Mouse (Mus musculus): ENCODE measurements around the gene Ccdc180.
A peak's percentile ranks its signal among the peaks of the same experiment; 100 is the strongest.

Gene Ccdc180

DNA sequence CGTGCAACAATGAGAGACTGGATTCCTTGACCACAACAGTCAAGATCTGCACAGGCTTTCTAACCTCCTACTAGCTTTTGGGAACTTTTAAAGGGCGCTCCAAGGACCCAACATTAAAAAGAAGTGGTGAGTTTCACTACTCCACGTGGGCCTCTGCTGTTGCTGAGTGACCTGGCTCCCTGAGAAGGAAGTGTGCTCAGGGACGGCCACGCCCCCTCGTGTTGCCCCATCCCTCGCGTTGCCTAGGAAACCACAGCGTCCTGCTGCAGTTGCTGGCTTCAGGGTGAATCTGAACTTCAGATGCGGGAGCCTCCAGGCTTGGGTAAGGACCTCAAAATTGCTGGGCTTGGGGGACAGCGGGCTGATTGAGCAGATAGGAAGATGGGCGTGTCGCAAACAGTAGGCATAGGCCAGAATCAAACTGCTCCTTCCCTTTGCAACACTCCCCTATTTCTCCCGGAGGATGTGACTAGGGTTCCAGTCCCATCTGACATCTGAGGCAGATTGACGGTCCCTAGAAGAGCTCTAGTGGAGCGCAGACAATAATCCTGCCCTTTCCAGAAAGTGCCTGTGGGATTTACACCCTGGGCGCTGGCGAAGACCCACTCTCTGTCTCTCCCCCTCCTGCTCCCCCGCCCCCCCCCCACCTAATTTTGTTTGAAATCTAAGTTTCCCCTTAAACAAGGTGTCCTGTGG, at the start of gene Ccdc180:
Gene Ccdc180 (plus strand): TSS at position 238 of the 696 bp plus-strand sequence.
- DNase-seq (ENCODE audit: low spot score in 2 of 2) = peak; percentile 66 to 76

DNA sequence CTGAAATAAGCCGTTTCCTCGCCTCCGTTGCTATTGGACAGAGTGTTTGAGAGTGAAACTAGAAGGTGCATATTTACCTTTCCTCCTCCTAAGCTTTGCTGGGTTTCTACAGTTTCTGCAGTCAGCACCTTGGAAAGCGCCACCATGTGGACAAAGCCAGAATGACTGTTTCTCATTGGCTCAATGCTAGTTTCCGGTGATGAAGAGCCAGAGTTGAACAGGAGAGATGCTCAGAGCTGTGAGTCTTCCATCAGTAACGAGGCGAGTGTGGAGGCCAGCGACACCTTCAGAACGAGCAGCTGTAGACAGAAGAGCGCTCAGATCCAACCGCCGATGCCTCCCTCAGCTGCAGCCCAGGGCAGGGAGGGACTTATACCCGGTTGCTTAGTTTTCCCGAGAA, 45.7 kb upstream of the Ccdc180 start:
- peak in 1 of 2 experiments; percentile 52 for DNase-seq (ENCODE audit: low spot score in 2 of 2)

DNA sequence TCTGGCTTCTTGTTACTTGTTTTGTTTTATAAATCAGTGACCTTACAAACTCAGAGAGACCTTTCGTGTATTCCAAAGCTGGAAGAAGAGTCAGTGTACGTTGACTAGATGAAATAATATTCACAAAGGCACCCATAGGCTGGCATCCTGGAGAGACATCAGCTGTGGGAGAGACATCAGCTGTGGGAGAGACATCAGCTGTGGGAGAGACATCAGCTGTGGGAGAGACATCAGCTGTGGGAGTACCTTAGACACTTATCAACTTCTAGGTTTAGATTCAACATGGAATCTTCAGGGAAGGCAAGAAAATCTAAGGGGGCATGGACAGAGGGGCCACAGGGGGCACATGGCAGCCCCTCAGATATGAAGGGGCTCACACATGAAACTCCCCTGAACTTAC, 43.8 kb upstream of the Ccdc180 start:
- DNase-seq (ENCODE audit: low spot score in 2 of 2) = no peak

DNA sequence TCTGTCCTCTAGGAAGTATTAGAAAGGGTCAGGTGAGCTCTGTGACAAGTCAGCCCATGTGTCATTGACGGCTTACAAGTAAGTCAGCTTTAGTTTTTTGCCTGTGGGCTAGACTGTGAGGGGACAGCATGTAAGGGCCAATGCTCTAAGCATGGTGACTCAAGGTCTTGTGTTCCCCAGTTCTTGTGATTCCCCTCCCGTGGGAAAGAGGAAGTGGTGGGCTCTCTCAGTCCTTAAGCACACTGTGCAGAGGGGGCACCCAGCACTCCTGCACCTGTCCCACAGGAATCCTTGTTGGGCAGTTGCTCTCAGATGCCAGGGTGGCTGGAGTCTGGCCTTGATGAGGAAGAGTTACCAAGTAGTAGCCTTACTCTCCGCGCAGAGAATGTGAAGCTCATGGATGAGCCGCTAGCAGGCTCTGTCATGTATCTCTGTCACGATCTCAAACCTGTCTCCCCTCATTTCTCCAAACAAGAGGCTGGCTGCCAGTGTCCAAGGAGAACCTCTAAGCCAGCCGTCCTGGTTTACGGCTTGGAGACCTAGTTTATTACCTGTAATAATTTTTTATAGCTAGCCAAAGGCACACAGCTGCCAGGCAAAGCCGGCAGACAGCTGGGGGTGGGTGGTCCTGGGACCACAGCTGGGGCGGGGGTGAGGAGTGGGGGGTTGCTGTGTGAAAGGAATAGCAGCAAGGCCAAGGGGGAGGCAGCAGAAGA, 41.8 kb upstream of the Ccdc180 start, which contains the start of gene Stra6l:
Gene Stra6l (plus strand): TSS at position 556 of the 716 bp plus-strand sequence.
- no peak for DNase-seq (ENCODE audit: low spot score in 2 of 2)

DNA sequence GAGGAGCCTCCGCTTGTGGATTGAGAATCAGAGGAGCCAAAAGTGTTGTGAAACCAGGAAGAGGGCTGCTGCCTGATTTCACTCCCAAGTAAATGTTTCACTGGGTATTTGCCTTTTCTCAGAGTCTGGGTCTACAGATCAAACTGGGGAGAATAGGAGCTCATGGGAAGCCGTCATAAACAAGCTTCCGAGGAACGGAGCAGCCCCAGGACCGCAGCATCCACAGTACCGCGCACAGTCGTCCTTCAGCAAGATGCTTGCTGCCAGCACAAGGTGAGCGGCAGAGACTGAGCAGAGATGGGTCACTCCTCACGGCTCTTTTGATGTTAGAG, 41.3 kb upstream of the Ccdc180 start:
- no peak for DNase-seq (ENCODE audit: low spot score in 2 of 2)

DNA sequence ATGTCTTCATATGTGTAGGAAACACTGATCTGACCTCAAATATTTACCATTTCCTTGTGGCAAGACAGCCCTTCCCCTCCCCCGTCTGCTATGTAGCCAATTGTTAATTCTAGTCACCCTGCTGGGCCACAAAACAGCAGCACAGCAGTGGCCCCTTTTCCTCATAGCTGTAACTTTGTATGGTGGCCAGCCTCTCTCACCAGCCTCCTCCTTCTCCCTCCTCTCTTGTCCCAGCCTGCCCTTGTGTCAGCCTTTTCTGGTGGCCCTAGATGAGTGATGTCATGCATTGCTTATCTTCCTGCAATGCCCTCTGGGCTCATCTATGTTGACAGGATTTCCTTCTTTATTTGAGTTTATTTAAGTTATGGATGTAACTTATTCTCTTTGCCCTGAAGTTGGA, 40.7 kb upstream of the Ccdc180 start:
- no peak for DNase-seq (ENCODE audit: low spot score in 2 of 2)

DNA sequence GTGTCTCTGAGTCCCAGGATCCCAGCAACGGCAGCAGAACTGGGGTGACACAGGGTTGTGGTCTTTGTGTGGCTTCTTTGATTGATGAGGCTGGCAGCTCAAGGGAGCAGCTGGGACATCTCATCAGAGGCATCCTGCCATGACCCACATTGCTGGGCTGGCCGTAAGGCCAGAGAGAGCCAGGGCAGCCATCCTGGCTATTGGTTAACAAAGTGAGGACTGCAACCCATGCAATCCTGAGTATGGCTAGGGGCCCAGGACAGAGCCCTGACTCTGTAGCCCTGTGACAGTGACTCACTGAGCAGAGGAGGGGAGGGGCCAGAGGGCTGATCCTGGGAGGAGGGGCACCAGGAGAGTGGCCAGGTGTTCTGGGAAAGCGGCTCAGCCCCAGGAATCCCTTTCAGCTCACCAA, 38.5 kb upstream of the Ccdc180 start:
- DNase-seq (ENCODE audit: low spot score in 2 of 2) = no peak

DNA sequence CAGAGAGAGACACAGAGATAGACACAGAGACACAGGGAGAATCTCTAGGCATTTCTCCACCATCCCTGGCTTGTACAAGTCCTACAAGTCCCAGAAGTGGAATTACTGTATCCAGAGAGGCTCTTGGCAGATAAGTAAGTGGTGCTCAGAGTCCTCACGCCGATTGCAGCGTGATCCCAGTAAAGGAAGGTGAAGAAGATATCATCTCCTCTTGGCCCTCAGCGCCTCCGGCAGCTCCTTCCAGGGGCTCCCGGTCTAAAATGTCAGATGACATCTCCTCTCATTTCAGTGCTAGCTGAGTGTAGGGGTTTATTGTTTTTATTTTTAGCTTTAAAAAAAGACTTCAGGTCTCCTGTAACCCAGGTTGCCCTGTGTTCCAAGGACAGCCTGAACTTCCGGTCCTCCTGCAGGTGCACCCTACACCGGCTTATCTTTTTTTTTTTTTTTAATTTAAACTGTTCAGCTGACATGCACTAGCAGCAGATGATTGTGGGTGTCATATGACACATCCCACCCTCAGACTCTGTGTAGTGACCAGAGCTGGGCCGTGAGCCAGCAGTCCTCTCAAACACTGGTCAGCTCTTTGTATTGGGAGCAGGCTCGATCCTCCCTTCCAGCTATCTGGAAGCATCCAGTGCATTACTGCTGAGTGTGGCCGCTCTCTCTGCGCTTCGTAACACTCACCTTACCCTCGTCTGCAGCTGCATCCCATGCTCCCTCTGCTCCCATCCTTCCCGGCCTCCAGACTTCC, 36.4 kb upstream of the Ccdc180 start:
- DNase-seq (ENCODE audit: low spot score in 2 of 2) = no peak

DNA sequence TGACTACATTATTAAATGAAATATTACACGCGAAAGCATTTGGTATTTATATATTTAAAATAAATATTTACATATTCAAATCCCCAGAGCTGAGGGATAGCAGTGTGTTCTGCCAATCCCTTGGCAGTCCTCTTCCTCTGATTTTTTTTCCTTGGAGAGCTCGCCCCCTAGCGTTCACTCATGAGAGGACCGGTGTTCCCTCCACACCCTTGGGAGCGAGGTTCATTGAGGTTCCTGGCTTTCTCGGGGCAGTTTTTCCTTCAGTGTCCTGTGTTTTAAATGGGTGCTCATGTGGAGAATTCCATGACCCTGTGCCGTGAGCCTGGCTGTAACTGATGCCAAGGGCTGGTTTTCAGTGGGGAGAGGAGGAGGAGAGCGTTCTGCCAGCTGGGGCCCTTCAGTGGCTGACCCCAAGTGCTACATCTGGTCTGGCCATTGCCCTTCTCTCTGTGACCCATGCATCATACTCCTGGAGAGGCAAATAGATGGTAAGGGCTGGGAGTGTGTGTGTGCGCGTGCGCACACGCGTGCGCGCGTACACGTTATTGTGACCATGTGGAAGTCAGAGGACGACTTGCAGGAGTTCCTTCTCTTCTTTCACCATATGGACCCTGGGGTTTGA, 34.2 kb upstream of the Ccdc180 start:
- DNase-seq (ENCODE audit: low spot score in 2 of 2) = peak; percentile 75 to 87

DNA sequence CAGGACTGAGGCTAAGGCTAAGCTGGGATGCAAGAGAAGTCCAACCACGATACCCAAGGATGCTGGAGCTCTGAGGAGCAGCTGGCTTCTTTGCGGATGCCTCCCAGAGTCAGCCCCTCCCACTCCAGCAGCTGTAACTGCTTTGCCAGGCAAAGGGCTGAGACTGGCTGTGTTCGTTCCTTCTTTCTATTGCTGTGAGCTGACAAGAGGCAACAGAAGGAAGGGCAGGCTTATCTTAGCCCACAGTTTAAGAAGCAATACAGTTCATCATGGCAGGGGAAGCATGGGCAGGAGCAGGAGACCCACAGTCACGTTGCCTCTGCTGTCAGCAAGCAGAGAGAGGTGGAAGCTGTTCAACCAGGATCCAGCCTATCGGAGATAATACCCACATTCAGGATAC, 28.9 kb upstream of the Ccdc180 start:
- DNase-seq (ENCODE audit: low spot score in 2 of 2) = no peak

DNA sequence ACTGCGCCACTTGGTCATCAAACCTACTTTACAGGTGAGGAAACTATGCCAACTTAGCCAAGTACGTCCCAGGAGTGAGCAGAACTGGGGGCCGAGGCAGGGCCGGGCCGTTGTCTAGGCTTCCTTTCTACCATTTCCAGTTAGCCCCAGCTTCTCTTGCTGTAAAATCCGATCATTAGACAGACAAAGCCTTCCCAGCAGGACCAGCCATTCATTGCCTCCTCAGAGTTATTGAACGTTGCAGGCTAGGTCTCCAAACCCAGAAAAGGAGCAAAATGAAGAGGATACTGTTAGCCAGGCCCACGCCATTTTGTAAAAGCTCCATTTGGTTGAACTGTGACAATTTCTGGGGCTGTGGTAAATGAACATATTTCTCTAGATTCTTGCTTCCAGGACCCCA, 22.7 kb upstream of the Ccdc180 start:
- no peak for DNase-seq (ENCODE audit: low spot score in 2 of 2)

DNA sequence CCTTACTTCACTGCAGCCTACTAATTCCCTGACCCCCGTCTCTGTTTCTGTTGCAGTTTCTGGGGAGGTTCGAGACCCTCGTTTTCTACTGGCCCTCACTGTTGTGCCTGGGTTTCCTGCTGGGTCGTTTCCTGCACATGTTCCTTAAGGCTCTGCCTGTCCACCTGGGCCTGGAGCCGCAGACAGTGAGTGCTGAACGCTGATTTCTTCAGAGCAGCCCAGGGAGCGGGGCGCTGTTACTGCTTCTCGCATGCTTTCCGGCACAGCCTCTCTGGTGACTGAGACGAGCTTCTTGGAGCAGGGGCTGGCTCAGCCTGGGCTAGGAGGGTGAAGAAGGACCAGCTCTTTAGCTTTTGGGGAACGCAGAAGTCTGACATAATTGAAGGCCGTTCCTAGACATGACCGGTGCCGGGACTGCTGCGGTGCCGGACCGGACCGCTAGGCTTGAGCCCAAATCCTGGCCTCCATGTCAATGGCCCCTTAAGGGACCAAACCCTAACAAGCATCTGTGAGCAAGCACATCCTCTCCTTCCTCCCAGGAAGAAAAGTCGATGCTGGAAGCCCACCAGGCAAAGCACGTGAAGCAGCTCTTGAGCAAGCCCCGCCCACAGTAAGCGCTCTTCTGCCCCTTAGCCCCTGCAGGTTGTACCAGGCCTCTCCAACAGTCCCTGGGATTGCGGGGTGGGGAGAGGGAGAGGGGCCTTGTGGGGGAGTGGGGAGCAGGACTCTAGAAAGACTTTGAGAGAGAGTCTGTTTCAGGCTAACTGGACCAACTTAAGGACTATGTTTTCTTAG, 20.9 kb upstream of the Ccdc180 start:
- DNase-seq (ENCODE audit: low spot score in 2 of 2) = no peak

DNA sequence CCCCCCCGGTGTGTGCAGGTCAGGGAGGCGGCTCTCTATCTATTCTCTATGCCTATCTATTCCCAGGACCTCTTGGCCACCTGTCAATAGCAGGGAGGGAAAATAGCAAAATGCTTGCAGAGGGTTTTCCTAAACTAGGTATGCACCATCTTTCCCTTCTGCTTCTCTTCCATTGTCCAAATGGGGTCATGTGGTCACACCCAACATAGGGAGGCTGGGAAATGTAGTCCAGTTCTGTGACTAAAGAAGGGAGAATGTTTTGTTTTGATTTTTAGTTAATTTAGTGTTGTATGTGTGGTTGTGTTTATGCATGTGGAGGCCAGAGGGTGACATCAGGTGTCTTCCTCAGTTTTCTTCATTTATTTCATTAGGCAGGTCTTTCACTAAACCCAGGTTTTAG, 18.0 kb upstream of the Ccdc180 start:
- DNase-seq (ENCODE audit: low spot score in 2 of 2) = no peak

DNA sequence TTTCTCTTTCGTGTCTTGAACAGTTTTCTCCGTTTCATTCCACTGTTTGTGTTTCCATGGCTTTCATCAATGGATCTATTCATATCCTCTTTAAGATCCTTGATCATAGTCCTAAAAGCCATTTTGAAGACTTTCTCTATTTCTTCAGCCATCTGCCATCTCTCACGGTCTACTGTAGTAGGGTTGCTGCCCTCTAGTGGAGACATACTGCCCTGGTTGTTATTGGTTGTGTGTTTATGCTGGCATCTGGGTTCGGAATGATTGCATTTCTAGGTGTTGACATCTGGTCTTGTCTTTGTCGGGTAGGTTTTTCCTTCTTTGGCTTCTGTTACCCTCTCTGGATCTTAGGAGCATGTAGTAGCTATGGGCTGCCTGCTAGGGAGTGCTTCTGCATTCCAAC, 11.2 kb upstream of the Ccdc180 start:
- peak; percentile 34 for DNase-seq (ENCODE audit: low spot score in 2 of 2)

DNA sequence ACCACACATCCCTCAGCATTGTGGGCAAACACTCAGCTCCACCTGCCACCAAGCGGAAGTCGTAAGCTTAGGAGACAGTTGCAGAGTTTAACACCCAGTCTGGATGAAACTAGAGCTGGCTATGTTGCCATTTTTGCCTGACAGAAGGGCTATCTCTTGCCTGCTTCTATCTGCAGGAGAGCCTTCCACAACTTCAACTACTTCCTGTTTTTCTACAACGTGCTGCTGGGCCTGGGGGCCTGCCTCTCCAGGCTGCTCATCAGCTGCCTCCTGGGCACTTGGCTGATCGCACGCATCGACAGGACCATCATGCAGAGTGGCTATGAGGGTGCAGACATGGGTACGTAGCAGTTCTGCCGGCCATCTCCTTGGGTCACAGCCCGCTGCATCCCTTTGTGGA, 7.6 kb upstream of the Ccdc180 start:
- no peak for DNase-seq (ENCODE audit: low spot score in 2 of 2)

DNA sequence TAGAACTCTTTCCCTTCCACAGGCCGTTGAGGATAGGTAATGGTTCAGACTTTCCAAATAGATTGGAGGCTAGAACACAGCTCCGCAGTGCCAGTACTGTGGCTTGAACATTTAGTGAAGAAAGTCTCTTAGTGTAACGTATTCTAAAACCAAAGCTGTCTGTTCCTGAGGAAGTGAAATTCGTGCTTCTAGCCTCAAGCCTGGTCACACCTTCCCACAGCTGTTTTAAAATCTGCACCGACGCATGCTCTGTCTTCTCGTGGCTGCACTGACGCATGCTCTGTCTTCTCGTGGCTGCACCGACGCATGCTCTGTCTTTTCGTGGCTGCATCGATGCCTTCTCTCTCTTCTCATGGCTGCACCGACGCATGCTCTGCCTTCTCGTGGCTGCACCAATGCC, 6.9 kb upstream of the Ccdc180 start:
- no peak for DNase-seq (ENCODE audit: low spot score in 2 of 2)

DNA sequence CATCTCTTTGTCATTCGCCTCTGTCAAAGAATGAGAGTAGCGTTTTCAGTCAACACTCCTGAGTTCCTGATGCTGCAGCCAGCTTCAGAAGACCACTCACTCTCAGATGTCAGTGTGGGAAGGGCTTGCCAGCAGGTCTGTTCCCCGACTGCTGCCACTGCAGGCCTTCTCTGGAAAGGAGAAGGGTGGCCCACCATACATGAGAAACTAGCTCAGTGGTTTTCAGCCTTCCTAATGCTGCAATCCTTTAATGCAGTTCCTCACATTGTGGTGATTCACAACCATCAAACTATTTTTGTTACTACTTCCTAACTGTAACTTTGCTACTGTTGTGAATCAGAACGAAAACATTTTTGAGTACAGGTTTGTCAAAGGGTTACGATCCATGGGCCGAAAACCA, 616 bp upstream of the Ccdc180 start:
- no peak for DNase-seq (ENCODE audit: low spot score in 2 of 2)

DNA sequence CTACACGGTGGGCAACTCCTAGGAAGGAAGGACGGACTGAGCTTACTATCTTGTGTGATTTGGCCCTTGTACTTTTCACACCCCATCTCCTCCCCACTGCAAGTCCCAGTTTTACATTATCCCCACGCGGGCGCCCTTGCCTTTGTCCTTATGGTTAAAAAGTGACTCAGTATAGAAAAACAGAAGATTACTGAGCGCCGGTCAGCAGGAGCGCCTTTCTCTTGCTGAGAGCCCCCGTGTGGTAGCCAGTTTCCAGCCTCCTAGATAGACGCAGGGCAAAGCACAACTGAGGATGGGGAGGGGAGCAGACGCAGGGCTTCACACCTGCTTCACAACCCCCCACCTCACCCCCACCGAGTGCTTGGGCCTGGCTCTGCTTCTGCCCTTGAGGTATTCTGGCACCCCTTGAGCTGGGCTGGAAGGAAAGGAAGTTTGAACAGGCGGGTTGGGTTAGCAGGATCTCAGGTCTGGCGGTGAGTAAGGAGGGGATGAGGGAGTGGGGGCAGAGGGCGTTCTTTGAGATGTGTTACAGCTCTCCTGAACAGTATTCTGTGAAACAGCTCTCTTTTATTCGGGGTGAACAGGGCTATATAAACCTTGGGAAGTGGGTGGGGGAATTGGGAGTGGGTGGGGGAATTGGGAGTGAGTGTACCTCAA, 6.5 kb downstream of the Ccdc180 start:
- DNase-seq (ENCODE audit: low spot score in 2 of 2) = no peak

DNA sequence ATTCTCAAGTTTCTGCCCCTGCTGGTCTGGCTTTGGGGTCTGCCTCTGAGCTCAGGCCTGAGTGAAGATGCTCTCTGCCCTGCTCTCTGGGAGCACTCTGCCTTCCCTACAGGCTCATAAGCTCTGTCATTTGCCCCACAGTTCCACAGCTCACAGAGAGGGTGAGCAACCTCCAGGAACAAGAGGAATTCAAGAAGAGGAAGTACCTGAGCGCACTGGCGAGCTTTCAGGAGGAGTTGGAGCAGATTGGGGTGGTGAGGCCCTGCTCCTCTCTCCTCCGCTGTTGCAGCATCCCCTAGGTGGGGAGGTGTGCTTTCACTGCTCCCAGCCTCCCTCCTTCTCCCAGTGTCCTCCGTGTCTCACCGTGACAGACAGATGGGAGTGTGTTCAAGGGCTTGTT, 8.3 kb downstream of the Ccdc180 start:
- no peak for DNase-seq (ENCODE audit: low spot score in 2 of 2)

DNA sequence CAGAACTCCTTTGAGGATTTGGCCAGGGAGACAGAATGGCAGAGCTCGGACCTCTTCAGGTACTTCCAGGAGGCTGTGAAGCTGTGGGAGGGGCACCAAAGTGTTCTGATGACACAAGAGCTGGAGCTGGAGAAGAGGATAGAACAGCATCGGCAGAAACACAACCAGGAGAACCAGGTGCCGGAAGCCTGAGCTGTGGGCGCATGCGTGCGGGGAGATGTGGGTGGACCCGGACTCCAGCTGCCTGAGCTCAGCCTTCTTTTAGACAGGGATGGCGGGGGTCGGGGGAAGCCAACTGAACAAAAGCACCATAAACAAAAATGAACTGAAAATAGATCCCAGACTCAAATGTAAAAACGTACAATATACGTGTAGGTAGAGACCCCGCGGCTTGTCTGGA, 19.2 kb downstream of the Ccdc180 start:
- no peak for DNase-seq (ENCODE audit: low spot score in 2 of 2)

DNA sequence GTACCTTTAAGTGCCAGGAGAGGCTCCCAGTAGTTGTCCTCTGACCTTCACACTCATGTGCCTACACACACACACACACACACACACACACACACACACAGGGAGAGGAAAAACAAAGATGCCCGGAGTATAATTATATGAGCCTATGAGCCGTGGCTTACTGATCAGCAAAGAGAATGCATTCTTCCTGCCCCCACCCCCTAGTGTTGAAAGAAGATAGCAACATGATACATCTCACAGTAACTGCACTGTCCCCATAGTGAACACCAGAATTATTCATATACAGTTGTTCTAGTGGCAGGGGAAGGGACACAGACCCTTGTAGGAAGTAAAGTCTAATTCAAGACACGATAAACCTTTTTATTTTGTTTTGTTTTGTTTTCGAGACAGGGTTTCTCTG, 19.8 kb downstream of the Ccdc180 start:
- no peak for DNase-seq (ENCODE audit: low spot score in 2 of 2)
